ENCODE assay signal across 19 mouse cellular contexts in genomic region chr1:57889803-57890202, GRCm38 (mm10).
DNase-seq lines count a peak whose midpoint lies in the region; ATAC-seq and TF ChIP-seq lines count a peak whose summit lies in the region.
"Had no signal": no experiment of that assay in that cellular context is flagged by ENCODE, and none has a peak within 500 bp of the region (broad histone marks: within the 10 kb centered on the region; RNA-seq: fewer than 3 reads in every experiment).

No protein-coding gene starts in this region.

- no peak for TF ChIP-seq POLR2A in limb, embryonic 14.5 days (IDR thresholded peaks at IDR 0.05; ENCODE audit: borderline replicate concordance, extremely low read depth, insufficient read depth, insufficient read length)

- no peak for DNase-seq in frontal cortex, postnatal 25 days (ENCODE audit: low spot score in 2 of 2)
- DNase-seq in heart, postnatal 4 days: no peak
- DNase-seq in limb, embryonic 14.5 days (ENCODE audit: low spot score): no peak
- no peak for DNase-seq in limb, embryonic 10.5 days (ENCODE audit: low spot score)
- DNase-seq in ES-E14 (ENCODE audit: low read depth, low spot score): no peak
- DNase-seq in cerebellum, adult 18-20 months: no peak
- DNase-seq: cerebellum, adult 11-12 months; gastrocnemius, postnatal 25 days; right cerebral cortex, postnatal 25 days; thymus, postnatal 14 days had no signal

- peak overlapping the region; percentile 23 for H3K4me2 ChIP-seq in heart, embryonic 15.5 days
- no peak overlapping the region for H3K4me2 ChIP-seq in limb, embryonic 14.5 days (replicated peaks; ENCODE audit: low read depth, low read length, severe bottlenecking)
- H3K4me2 ChIP-seq: forebrain, embryonic 13.5 days; limb, embryonic 13.5 days; liver, embryonic 15.5 days had no signal

- no peak overlapping the region for H3K4me3 ChIP-seq in heart, embryonic 15.5 days
- no peak overlapping the region for H3K4me3 ChIP-seq in limb, embryonic 14.5 days (replicated peaks; ENCODE audit: low read length)
- no peak overlapping the region for H3K4me3 ChIP-seq in limb, embryonic 10.5 days
- no peak overlapping the region for H3K4me3 ChIP-seq in ES-E14 (ENCODE audit: insufficient read depth in 1 of 2, low read depth in 1 of 2, low read length in 2 of 2, poor library complexity in 1 of 2, severe bottlenecking in 1 of 2)
- H3K4me3 ChIP-seq: erythroblast, embryonic 14.5 days; forebrain, embryonic 13.5 days; hindbrain, embryonic 10.5 days; limb, embryonic 13.5 days; liver, embryonic 15.5 days; midbrain, embryonic 10.5 days had no signal

- peak; percentile 62 for ATAC-seq in frontal cortex, adult (ENCODE audit: low TSS enrichment)
- ATAC-seq in heart, embryonic 15.5 days (replicated peaks; ENCODE audit: insufficient number of reproducible peaks, insufficient read depth, low FRiP score, low read depth): no peak; the same call in 1 of the 2 replicates
- ATAC-seq in limb, embryonic 14.5 days (ENCODE audit: low FRiP score, low read depth): no peak

- peak overlapping the region; percentile 76 for H3K27ac ChIP-seq in heart, embryonic 15.5 days
- H3K27ac ChIP-seq in limb, embryonic 14.5 days (replicated peaks; ENCODE audit: low read depth, low read length): 0 out of 2 replicates have a peak overlapping the region, but pooled peaks have one; percentile 14
- no peak overlapping the region for H3K27ac ChIP-seq in limb, embryonic 10.5 days
- H3K27ac ChIP-seq in ES-E14 (ENCODE audit: insufficient read depth, low read depth, low read length, poor library complexity, severe bottlenecking): peak overlapping the region; percentile 60
- H3K27ac ChIP-seq: forebrain, embryonic 13.5 days; limb, embryonic 13.5 days; liver, embryonic 15.5 days; macrophage had no signal

- H3K36me3 ChIP-seq in heart, embryonic 15.5 days: no peaks in the 10 kb centered on the region
- H3K36me3 ChIP-seq in limb, embryonic 14.5 days (ENCODE audit: control insufficient read depth, insufficient read depth, low read length): peaks cover 45% of the 10 kb centered on the region
- H3K36me3 ChIP-seq in limb, embryonic 10.5 days: peaks cover 3% of the 10 kb centered on the region; the same call in 1 of the 2 replicates
- H3K36me3 ChIP-seq in ES-E14 (ENCODE audit: control insufficient read depth, insufficient read depth, low read length, poor library complexity, severe bottlenecking): no peaks in the 10 kb centered on the region
- H3K36me3 ChIP-seq: hindbrain, embryonic 10.5 days; liver, embryonic 15.5 days had no signal

- no peak overlapping the region for H3K9ac ChIP-seq in heart, embryonic 15.5 days
- no peak overlapping the region for H3K9ac ChIP-seq in limb, embryonic 14.5 days (ENCODE audit: low read depth, low read length, severe bottlenecking)
- H3K9ac ChIP-seq in ES-E14 (ENCODE audit: insufficient read depth, low read depth, low read length, poor library complexity, severe bottlenecking): no peak overlapping the region
- H3K9ac ChIP-seq: forebrain, embryonic 13.5 days; limb, embryonic 13.5 days; liver, embryonic 15.5 days had no signal

- in situ Hi-C loops in ES-E14 (cut with MboI; ENCODE audit: low sequenced_read_pairs in 2 of 2, unreplicated experiment in 2 of 2): no loop called here

- H3K9me3 ChIP-seq in heart, embryonic 15.5 days (replicated peaks): no peaks in the 10 kb centered on the region
- H3K9me3 ChIP-seq in limb, embryonic 14.5 days (ENCODE audit: control insufficient read depth, low read length): no peaks in the 10 kb centered on the region
- no peaks in the 10 kb centered on the region for H3K9me3 ChIP-seq in limb, embryonic 10.5 days (replicated peaks)
- no peaks in the 10 kb centered on the region for H3K9me3 ChIP-seq in ES-E14 (ENCODE audit: control insufficient read depth, insufficient read depth, low read depth, low read length)
- H3K9me3 ChIP-seq: forebrain, embryonic 13.5 days; hindbrain, embryonic 10.5 days; limb, embryonic 13.5 days; liver, embryonic 15.5 days; midbrain, embryonic 10.5 days had no signal

- peaks cover 25% of the 10 kb centered on the region for H3K4me1 ChIP-seq in heart, embryonic 15.5 days (replicated peaks)
- peaks cover 3% of the 10 kb centered on the region; the same call in 1 of the 2 replicates for H3K4me1 ChIP-seq in limb, embryonic 14.5 days (ENCODE audit: control insufficient read depth, insufficient read depth, low read length)
- peaks cover 10% of the 10 kb centered on the region for H3K4me1 ChIP-seq in limb, embryonic 10.5 days
- H3K4me1 ChIP-seq in ES-E14 (ENCODE audit: control insufficient read depth in 2 of 2, insufficient read depth in 2 of 2, low read length in 2 of 2, poor library complexity in 1 of 2): peaks cover 0 to 4% of the 10 kb centered on the region in 2 experiments; a peak in 1 of 4 replicates
- H3K4me1 ChIP-seq: liver, embryonic 15.5 days had no signal

- WGBS in heart, embryonic 15.5 days: 17% methylated on average over 5 of the region's 5 CpGs
- WGBS in limb, embryonic 14.5 days: 34% methylated on average over 5 of the region's 5 CpGs
- 49% methylated on average over 5 of the region's 5 CpGs for WGBS in limb, embryonic 10.5 days

- H3K27me3 ChIP-seq in heart, embryonic 15.5 days: no peaks in the 10 kb centered on the region
- no peaks in the 10 kb centered on the region for H3K27me3 ChIP-seq in limb, embryonic 14.5 days (ENCODE audit: control insufficient read depth, insufficient read depth, low read length)
- H3K27me3 ChIP-seq in limb, embryonic 10.5 days (ENCODE audit: low read depth, poor library complexity, severe bottlenecking): no peaks in the 10 kb centered on the region
- H3K27me3 ChIP-seq: forebrain, embryonic 13.5 days; limb, embryonic 13.5 days; liver, embryonic 15.5 days had no signal

TF ChIP-seq in ES-E14, 5 proteins besides CTCF, POLR2A, EP300 and RAD21:
- TF ChIP-seq ZNF384 (IDR thresholded peaks at IDR 0.05; ENCODE audit: low read depth, low read length) (no peak), MAFK (IDR thresholded peaks at IDR 0.05; ENCODE audit: insufficient read depth, low read depth, low read length) (no peak), CHD2 (IDR thresholded peaks at IDR 0.05; ENCODE audit: low read depth, low read length) (no peak), HCFC1 (IDR thresholded peaks at IDR 0.05; ENCODE audit: borderline replicate concordance, insufficient read depth, low read length) (no peak), ZC3H11A (IDR thresholded peaks at IDR 0.05; ENCODE audit: borderline replicate concordance, low read depth, low read length) (no peak)
TF ChIP-seq in ES-E14: peak in this region for 0.
